Mouse (Mus musculus): Measurements from ENCODE around the gene Fgfr1op.

The Fgfr1op gene

DNA sequence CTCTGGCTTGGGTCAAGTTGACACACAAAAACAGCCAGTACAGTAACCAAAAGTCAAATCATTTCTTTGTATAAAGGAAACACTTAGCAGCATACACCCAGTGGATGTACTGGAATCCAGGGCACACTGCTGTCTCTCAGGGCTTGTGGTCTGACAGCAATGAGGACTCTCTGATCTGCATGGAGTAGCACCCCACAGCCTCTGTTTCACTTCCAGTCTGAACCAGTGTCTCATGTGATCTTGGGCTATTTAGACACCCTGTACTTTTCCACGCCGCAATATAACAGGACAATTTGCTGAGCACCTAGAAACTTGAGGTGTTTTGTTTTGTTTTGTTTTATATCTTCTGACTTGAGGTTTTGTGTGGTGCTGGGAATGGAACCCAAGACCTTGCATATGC is 59.9 kb downstream of the Fgfr1op start:
- DNase-seq (ENCODE audit: inconsistent age in 2 of 2, low spot score in 1 of 2): no peak

- DNase-seq (ENCODE audit: inconsistent age in 2 of 2, low spot score in 1 of 2): no peak
These were observed 60.4 kb downstream of the Fgfr1op start for GRCm38 (mm10) chr17:8225746-8226145.

GRCm38 (mm10) chr17:8228622-8229021 is 63.3 kb downstream of the Fgfr1op start:
- no peak for DNase-seq (ENCODE audit: inconsistent age in 2 of 2, low spot score in 1 of 2)

DNA sequence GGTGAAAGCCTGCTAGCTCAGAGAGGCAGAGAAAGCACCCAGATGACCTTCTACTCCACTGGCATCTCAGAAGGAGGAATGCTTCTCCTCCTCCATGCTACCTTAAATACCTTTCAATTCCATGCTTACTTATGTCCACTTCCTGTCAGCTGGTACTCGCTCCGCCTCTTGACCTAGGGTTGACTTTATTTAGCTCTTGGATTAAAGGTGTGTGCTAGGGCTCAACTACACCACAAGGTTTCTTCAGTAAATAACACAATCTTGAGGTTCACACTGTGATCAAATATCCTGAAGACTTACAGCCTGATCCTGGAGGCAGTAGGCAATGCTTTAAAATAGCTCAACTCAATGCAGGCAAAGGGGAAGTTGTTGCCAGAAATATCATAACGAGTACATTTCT is 64.3 kb downstream of the Fgfr1op start:
- DNase-seq (ENCODE audit: inconsistent age in 2 of 2, low spot score in 1 of 2): no peak

DNA sequence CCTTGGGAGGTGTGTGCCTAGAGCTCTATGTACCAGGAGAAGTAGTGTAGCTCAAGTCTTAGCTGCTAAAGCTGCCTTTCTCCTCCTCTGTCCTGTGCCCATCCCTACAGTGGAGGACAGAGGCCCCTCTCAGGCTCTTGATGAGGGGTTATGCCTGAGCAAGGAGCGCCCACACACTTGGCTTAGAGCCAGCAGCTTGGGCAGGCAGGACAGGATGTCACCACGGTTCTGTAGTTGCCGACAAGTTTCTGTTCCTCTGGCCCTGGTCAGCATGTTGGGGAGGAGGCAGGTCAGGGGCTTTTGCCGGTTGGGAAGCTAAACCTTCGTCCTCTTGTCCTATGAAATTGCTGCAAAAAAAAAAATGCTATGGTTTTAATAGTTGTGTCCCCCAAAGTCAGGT is 66.8 kb downstream of the Fgfr1op start:
- DNase-seq (ENCODE audit: inconsistent age in 2 of 2, low spot score in 1 of 2): peak; percentile 24 to 50

DNA sequence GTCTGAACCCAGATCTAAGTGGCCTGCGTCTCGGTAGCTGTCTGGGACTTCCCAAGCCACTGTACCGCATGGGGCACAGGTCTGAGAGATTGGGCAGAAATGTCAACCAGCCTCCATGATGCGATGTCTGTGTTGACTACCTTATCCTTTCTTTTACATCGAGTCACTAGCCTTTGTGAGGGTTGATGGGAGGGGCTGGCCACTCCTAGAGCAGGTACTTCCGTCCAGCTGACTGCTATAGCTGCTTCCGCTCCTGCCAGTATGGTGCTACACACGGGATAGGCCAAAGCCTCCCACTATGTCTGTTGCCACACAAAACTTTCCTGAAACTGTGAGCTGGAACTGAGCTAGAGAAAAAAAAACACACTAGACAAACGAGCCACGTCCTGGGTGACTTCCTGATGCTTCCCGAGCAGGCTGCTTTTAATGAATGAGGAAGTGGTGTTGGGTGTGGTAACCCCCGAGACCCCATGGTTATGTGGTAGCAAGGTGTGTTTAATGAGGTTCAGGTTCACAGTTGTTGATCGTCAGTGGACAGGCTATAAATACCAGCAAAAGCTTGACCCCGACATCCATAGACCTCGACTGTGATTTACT is 68.4 kb downstream of the Fgfr1op start:
- peak in 1 of 2 experiments; percentile 45 for DNase-seq (ENCODE audit: inconsistent age in 2 of 2, low spot score in 1 of 2)

- DNase-seq (ENCODE audit: inconsistent age in 2 of 2, low spot score in 1 of 2): no peak
These were observed 69.2 kb downstream of the Fgfr1op start for GRCm38 (mm10) chr17:8234537-8234936.

GRCm38 (mm10) chr17:8235743-8236142 is 70.4 kb downstream of the Fgfr1op start, which contains the start of gene Ccr6:
Gene Ccr6, plus strand, starts transcription at chr17:8236043.
- DNase-seq (ENCODE audit: inconsistent age in 2 of 2, low spot score in 1 of 2): peak in 1 of 2 experiments; percentile 44

DNA sequence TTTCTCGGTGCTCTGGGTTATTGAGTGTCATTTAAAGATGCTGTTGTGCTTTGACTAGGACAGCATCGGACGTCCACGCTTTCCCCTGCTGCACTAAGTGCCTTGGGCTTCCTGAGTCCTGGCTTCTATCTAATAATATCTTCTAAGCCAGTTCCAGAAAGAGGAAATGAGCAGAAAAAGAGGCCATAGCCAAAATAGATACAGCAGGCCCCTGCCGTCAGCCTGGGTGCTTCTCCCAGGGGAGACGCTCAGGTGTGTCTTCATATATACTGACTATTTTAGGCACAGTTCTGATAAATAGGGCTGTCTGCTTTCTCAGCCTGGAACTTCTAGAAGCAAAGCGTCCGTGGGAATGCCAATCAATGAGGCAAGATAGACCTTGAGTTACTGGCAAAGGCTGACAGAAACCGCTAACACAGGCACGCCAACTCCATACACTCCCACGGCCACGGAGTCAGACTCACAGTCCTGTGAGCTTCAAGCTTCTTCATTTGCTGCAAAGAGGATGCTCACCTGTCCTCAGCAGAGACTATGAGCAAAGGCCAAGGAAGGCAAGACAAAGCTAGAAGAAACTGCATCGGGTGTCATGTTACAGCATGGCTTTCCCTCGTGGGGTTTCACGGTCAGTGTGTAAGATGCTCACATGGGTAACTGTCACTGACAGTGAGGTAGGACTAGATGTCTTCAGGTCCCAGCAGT is 72.9 kb downstream of the Fgfr1op start:
- DNase-seq (ENCODE audit: inconsistent age in 2 of 2, low spot score in 1 of 2): peak in 1 of 2 experiments; percentile 28

- DNase-seq (ENCODE audit: inconsistent age in 2 of 2, low spot score in 1 of 2): no peak
These were observed 74.3 kb downstream of the Fgfr1op start for GRCm38 (mm10) chr17:8239561-8239960.

DNA sequence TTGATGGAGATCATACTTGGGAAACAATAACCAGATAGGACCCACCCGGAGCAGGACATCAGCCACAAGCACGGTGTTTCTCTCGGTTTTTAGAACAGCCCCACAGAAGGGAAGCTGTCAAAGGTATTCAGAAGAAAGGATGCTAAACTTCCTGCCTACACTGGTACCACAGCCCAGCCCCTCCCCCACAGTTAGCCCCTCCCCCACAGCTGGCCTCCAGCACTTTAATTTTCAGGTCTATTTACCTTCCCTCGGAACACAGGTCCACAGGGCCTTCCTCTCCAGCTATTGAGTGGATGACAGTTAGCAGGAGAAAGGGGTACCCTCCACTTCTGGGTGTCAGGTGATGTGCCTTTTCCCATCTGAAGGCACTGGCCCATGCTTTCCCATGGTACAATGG is 75.2 kb downstream of the Fgfr1op start:
- DNase-seq (ENCODE audit: inconsistent age in 2 of 2, low spot score in 1 of 2): no peak

GRCm38 (mm10) chr17:8241645-8242044 is 76.3 kb downstream of the Fgfr1op start:
- DNase-seq (ENCODE audit: inconsistent age in 2 of 2, low spot score in 1 of 2): no peak

GRCm38 (mm10) chr17:8242186-8242585 is 76.9 kb downstream of the Fgfr1op start:
- DNase-seq (ENCODE audit: inconsistent age in 2 of 2, low spot score in 1 of 2): no peak

DNA sequence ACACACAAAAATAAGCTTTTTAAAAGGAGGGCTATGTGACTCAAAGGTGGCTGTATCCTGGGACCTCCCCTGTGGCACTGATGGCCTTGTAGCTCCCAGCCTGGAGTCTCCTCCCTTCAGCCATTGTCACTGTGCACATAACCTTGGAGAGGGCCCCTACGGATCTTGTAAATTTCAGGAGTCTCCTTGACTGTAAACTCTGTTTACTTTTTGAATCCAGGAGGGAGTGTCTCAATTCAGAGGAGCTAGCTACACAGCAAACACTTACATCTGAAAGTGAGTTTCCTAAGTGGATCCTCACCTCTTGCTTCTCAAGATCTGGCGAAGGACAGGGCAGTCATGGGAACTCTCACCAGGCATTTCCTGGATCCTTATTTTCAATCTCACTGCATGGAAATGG is 78.8 kb downstream of the Fgfr1op start:
- DNase-seq (ENCODE audit: inconsistent age in 2 of 2, low spot score in 1 of 2): no peak

- DNase-seq (ENCODE audit: inconsistent age in 2 of 2, low spot score in 1 of 2): no peak
These were observed 80.9 kb downstream of the Fgfr1op start for GRCm38 (mm10) chr17:8246102-8246754.

Measured in adrenal gland, adult (tissue).